Mouse (Mus musculus) forebrain, embryonic 16.5 days (tissue): ENCODE measurements around the gene Raly. TPM values are rescaled to one million over a fixed set of nuclear protein-coding genes. Genes with fewer than 3 reads are reported as not detected.

ENCODE experiments used
- ATAC-seq: fragments of 200-750 bp; cut with Nextera tagmentation; 2 replicates; pipeline ENCODE4 v1.8.0; 2017; ENCODE audit warnings: mild to moderate bottlenecking, moderate library complexity
- H3K27ac ChIP-seq: fragments of 300-500 bp; sonication (generic); 2 replicates; pipeline ENCODE4 v1.5.1; 2014; ENCODE audit warnings: low read length, control low read depth
- H3K27me3 ChIP-seq: fragments of 300-500 bp; sonication (generic); replicated peaks from 2 replicates; pipeline ENCODE4 v1.6.1; 2014; ENCODE audit warnings: low read length; ENCODE audit not compliant: control insufficient read depth, insufficient read depth
- H3K36me3 ChIP-seq: fragments of 300-500 bp; sonication (generic); 2 replicates; pipeline ENCODE4 v1.6.1; 2014; ENCODE audit not compliant: control insufficient read depth, insufficient read depth
- H3K4me1 ChIP-seq: fragments of 300-500 bp; sonication (generic); replicated peaks from 2 replicates; pipeline ENCODE4 v1.6.1; 2014; ENCODE audit warnings: low read length; ENCODE audit not compliant: control insufficient read depth, insufficient read depth
- H3K4me2 ChIP-seq: fragments of 300-500 bp; sonication (generic); 2 replicates; pipeline ENCODE4 v1.6.1; 2014; ENCODE audit warnings: mild to moderate bottlenecking, low read length, control low read depth
- H3K4me3 ChIP-seq: fragments of 300-500 bp; sonication (generic); replicated peaks from 2 replicates; pipeline ENCODE4 v1.5.1; 2014; ENCODE audit warnings: mild to moderate bottlenecking, low read length, control low read depth
- H3K9ac ChIP-seq: fragments of 300-500 bp; sonication (generic); replicated peaks from 2 replicates; pipeline ENCODE4 v1.6.1; 2014; ENCODE audit warnings: low read depth, low read length, control low read depth
- H3K9me3 ChIP-seq: fragments of 300-500 bp; sonication (generic); 2 replicates; pipeline ENCODE4 v1.6.1; 2016; ENCODE audit warnings: low read length; ENCODE audit not compliant: control insufficient read depth
- WGBS: fragments of 180-500 bp; shearing (Covaris S2); extraction: QIAGEN DNeasy Blood & Tissue Kit; methylation state at CpG from one replicate; pipeline ENCODE4 v1.1.7; 2014; 5-methylcytosine and 5-hydroxymethylcytosine counted together
- polyA plus RNA-seq: library from polyadenylated mRNA; unstranded; fragments of >200 nt; fragmentation: Nextera tagmentation; extraction: Ambion mirVana; gene quantifications from 2 replicates; pipeline ENCODE4 v1.2.1, GENCODE M21; 2015

The Raly gene
- polyA plus RNA-seq, 1 experiment from 2014 or later: 47.7 TPM

DNA sequence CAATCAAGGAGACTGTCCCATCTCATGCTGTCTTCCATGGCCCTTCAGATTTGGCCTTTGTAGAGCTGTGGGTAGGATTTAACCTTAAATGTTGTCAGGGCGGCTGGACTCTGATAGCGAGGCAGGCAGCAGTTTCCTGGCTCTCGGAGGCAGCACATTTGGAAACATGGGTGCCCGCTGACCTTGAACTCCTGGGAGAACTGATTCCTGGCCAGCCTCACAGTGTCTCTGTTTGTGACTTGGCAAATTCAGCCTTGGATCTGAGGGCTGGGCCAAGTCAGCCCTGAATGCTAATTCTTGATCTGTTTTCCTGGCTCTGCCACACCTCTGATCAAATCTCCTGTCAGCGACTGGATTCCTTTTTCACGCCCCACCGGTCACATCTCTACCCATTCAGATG lies 14.4 kb upstream of the Raly start:
- no peaks in the 10 kb centered on the region for H3K9me3 ChIP-seq
- no peaks in the 10 kb centered on the region for H3K27me3 ChIP-seq
- H3K4me3 ChIP-seq: no peak overlapping the region
- 63% methylated on average over 7 of the region's 7 CpGs for WGBS
- no peaks in the 10 kb centered on the region for H3K36me3 ChIP-seq
- no peaks in the 10 kb centered on the region for H3K4me1 ChIP-seq
- no peak for ATAC-seq
- H3K27ac ChIP-seq: no peak overlapping the region
- H3K4me2 ChIP-seq: no peak overlapping the region
- H3K9ac ChIP-seq: no peak overlapping the region

- no peak overlapping the region for H3K4me3 ChIP-seq
- H3K27me3 ChIP-seq: no peaks in the 10 kb centered on the region
- no peaks in the 10 kb centered on the region for H3K9me3 ChIP-seq
- WGBS: 46% methylated on average over 3 of the region's 3 CpGs
- no peak for ATAC-seq
- no peak overlapping the region for H3K4me2 ChIP-seq
- H3K27ac ChIP-seq: no peak overlapping the region
- H3K9ac ChIP-seq: no peak overlapping the region
- 0 out of 2 replicates have a peak, but pooled peaks cover 9% of the 10 kb centered on the region for H3K4me1 ChIP-seq
- no peaks in the 10 kb centered on the region for H3K36me3 ChIP-seq
Measured at GRCm38 (mm10) chr2:154779648-154780047, 11.2 kb upstream of the Raly start.

DNA sequence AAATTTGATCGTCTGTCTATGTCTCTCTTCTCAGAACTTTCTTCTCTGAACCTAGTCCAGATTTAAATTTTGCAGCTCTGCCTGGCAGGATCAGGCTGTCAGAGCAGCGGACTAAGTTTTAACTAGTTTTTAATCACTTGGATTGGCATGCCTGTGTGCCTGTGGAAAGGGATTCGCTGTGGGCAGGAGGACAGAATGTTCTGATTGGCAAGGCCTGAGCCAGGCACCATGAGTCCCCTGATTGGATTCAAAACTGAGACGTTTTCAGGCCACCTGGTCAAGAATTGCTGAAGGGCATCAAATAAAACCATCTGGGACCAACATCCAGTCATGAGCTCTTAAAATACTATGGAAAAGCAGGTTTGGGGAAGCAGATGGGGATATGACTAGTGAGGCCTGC lies 8.5 kb upstream of the Raly start:
- 55% methylated on average over 4 of the region's 4 CpGs for WGBS
- H3K36me3 ChIP-seq: no peaks in the 10 kb centered on the region
- H3K9ac ChIP-seq: no peak overlapping the region
- no peaks in the 10 kb centered on the region for H3K9me3 ChIP-seq
- H3K27ac ChIP-seq: no peak overlapping the region
- H3K4me2 ChIP-seq: no peak overlapping the region
- H3K27me3 ChIP-seq: no peaks in the 10 kb centered on the region
- no peak for ATAC-seq
- 0 out of 2 replicates have a peak, but pooled peaks cover 9% of the 10 kb centered on the region for H3K4me1 ChIP-seq
- H3K4me3 ChIP-seq: no peak overlapping the region

GRCm38 (mm10) chr2:154782856-154783650 lies 7.8 kb upstream of the Raly start:
- 44% methylated on average over 17 of the region's 17 CpGs for WGBS
- no peak overlapping the region for H3K4me3 ChIP-seq
- no peak overlapping the region for H3K4me2 ChIP-seq
- no peaks in the 10 kb centered on the region for H3K9me3 ChIP-seq
- 0 out of 2 replicates have a peak, but pooled peaks cover 9% of the 10 kb centered on the region for H3K4me1 ChIP-seq
- H3K27me3 ChIP-seq: no peaks in the 10 kb centered on the region
- H3K27ac ChIP-seq: no peak overlapping the region
- H3K36me3 ChIP-seq: no peaks in the 10 kb centered on the region
- no peak for ATAC-seq
- H3K9ac ChIP-seq: no peak overlapping the region

- Histone ChIP-seq H3K9me3 (no peaks in the 10 kb centered on the region), H3K4me3 (no peak overlapping the region), H3K4me2 (no peak overlapping the region), H3K36me3 (no peaks in the 10 kb centered on the region), H3K4me1 (peaks cover 14% of the 10 kb centered on the region; the same call in 1 of the 2 replicates), H3K9ac (no peak overlapping the region), H3K27me3 (no peaks in the 10 kb centered on the region), H3K27ac (no peak overlapping the region)
- no peak for ATAC-seq
- WGBS: 77% methylated on average over 3 of the region's 3 CpGs
Measured at GRCm38 (mm10) chr2:154785284-154785683, 5.6 kb upstream of the Raly start.

DNA sequence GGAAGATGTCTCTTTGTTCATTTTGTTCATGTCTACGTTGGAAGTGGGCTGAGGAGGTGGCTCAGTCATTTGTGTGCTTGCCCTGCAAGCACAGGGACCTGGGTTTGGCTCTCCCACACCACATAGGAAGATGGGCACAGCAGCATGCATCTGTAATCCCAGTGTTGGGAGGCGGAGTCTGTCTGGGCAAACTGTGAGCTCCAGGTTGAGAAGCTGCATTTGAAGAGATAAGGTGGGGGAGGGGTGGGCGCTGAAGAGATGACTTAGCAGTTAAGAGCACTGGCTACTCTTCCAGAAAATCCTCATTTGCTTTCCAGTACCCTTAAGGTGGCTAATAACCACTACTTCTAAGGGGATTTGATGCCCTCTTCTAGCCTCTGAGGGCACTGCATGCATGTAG lies 4.7 kb upstream of the Raly start:
- 41% methylated on average over 3 of the region's 3 CpGs for WGBS
- Histone ChIP-seq H3K36me3 (no peaks in the 10 kb centered on the region), H3K27me3 (no peaks in the 10 kb centered on the region), H3K9me3 (no peaks in the 10 kb centered on the region), H3K4me1 (peaks cover 14% of the 10 kb centered on the region; the same call in 1 of the 2 replicates), H3K9ac (no peak overlapping the region), H3K27ac (no peak overlapping the region), H3K4me3 (no peak overlapping the region), H3K4me2 (no peak overlapping the region)
- no peak for ATAC-seq

DNA sequence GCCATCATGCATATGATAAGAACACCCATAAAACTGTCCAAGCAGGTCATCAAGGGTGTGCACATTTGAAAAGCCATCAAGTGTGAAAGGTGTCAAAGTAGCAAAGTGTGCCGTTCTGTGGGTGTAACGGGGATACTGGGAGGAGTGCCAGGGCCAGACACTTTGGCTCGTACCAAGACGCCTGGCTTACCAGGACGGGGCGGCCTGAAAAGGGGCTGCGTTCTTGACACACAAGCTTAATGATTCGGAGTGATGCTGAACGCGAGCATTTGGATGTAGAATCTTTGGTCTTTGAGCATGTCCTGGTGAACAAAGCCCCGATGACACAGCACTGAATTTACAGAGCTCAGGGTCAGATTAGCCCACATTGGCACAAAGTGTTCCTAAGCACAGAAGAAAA lies 4.1 kb upstream of the Raly start:
- WGBS: 45% methylated on average over 11 of the region's 11 CpGs
- no peak overlapping the region for H3K9ac ChIP-seq
- no peak overlapping the region for H3K4me2 ChIP-seq
- no peak overlapping the region for H3K4me3 ChIP-seq
- H3K4me1 ChIP-seq: peaks cover 14% of the 10 kb centered on the region; the same call in 1 of the 2 replicates
- ATAC-seq: no peak
- no peaks in the 10 kb centered on the region for H3K36me3 ChIP-seq
- no peak overlapping the region for H3K27ac ChIP-seq
- H3K27me3 ChIP-seq: no peaks in the 10 kb centered on the region
- no peaks in the 10 kb centered on the region for H3K9me3 ChIP-seq

- peaks cover 18% of the 10 kb centered on the region for H3K4me1 ChIP-seq
Measured at GRCm38 (mm10) chr2:154789381-154789780, 1.5 kb upstream of the Raly start.

DNA sequence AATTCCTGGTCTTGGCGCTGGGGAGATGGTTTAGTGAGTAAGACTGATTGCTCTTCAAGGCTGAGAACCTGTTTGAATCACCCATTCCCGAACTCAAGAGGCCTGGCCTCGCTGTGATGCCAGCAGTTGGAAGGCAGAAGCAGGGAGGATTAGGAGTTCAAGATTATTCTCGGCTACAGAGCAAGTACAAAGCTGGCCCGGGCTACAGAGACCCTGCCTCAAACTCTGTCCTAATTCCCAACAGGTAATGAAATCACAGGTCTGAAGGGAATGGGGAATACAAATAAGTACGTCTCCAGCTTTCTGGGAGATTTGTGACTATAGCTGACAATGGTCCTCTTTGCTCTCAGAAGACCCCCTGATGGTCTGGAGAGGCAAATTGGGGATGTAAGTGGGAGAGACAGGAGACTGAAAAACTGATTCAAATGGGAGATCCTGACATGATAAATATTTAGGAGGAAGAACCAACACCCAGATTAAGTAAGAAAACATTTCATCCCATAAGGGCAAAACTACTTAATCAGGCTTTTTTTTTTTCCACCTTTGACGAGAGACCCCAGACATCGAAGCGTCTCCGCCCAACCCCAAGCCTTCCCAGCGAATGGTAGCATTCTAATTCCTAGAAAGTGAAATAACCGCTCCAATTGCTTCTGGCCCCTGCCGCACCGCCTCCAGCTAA lies 780 bp upstream of the Raly start:
- H3K27ac ChIP-seq: peak overlapping the region; percentile 52

More at GRCm38 (mm10) chr2:154789381-154789780, 1.5 kb upstream of the Raly start:
- H3K27me3 ChIP-seq: no peaks in the 10 kb centered on the region
- no peak overlapping the region for H3K27ac ChIP-seq
- WGBS: 78% methylated on average over 6 of the region's 6 CpGs
- no peak overlapping the region for H3K4me2 ChIP-seq
- no peaks in the 10 kb centered on the region for H3K36me3 ChIP-seq
- no peaks in the 10 kb centered on the region for H3K9me3 ChIP-seq
- no peak for ATAC-seq
- no peak overlapping the region for H3K4me3 ChIP-seq
- no peak overlapping the region for H3K9ac ChIP-seq

More for the DNA sequence above, 780 bp upstream of the Raly start:
- no peak for ATAC-seq
- 4% methylated on average over 14 of the region's 14 CpGs for WGBS
- peak overlapping the region; percentile 94 for H3K4me3 ChIP-seq
- H3K27me3 ChIP-seq: no peaks in the 10 kb centered on the region
- no peaks in the 10 kb centered on the region for H3K36me3 ChIP-seq
- H3K9ac ChIP-seq: peak overlapping the region; percentile 57
- H3K4me2 ChIP-seq: peak overlapping the region; percentile 51
- H3K9me3 ChIP-seq: no peaks in the 10 kb centered on the region
- H3K4me1 ChIP-seq: peaks cover 18% of the 10 kb centered on the region
